Mouse (Mus musculus): Measurements from ENCODE around the gene Acad10. TPM values are rescaled to one million over a fixed set of nuclear protein-coding genes. Genes with fewer than 3 reads are reported as not detected.
"Not testable (repeated sequence)": the region's sequence is repeated elsewhere in the genome, so short reads cannot be mapped to it uniquely, and the experiment has no call there.

Acad10 gene
- total RNA-seq, 2 experiments from 2014 or later = 5.6 to 6.1 TPM

GRCm38 (mm10) chr5:121657656-121658055, 2.7 kb downstream of the Acad10 start:
- DNase-seq = not testable (repeated sequence)

- not testable (repeated sequence) for DNase-seq
Measured at GRCm38 (mm10) chr5:121656866-121657265, 3.4 kb downstream of the Acad10 start.

GRCm38 (mm10) chr5:121654526-121654925, 5.8 kb downstream of the Acad10 start:
- DNase-seq = no peak

- DNase-seq = no peak
Measured at GRCm38 (mm10) chr5:121649134-121649533, 11.2 kb downstream of the Acad10 start.

GRCm38 (mm10) chr5:121639601-121640000, 20.7 kb downstream of the Acad10 start:
- no peak for DNase-seq

GRCm38 (mm10) chr5:121637296-121637695, 23.0 kb downstream of the Acad10 start:
- no peak for DNase-seq

GRCm38 (mm10) chr5:121634668-121635067, 25.6 kb downstream of the Acad10 start:
- no peak for DNase-seq

GRCm38 (mm10) chr5:121632804-121633203, 27.5 kb downstream of the Acad10 start:
- no peak for DNase-seq

- DNase-seq = not testable (repeated sequence)
Measured at GRCm38 (mm10) chr5:121631106-121631647, 29.1 kb downstream of the Acad10 start.

GRCm38 (mm10) chr5:121627871-121628270, 32.4 kb downstream of the Acad10 start:
- DNase-seq = peak; percentile 86

GRCm38 (mm10) chr5:121623241-121623640, 37.1 kb downstream of the Acad10 start:
- no peak for DNase-seq

- DNase-seq = no peak
Measured at GRCm38 (mm10) chr5:121621102-121621501, 39.2 kb downstream of the Acad10 start.

GRCm38 (mm10) chr5:121618592-121619513, 41.5 kb downstream of the Acad10 start, which contains the start of gene Acad12:
Gene Acad12 (minus strand): TSS chr5:121618938.
- peak; percentile 89 for DNase-seq

GRCm38 (mm10) chr5:121614921-121615320, 45.4 kb downstream of the Acad10 start:
- DNase-seq = not testable (repeated sequence)

- no peak for DNase-seq
Measured at GRCm38 (mm10) chr5:121612036-121612435, 48.3 kb downstream of the Acad10 start.

GRCm38 (mm10) chr5:121609556-121610135, 50.7 kb downstream of the Acad10 start:
- DNase-seq = not testable (repeated sequence)

- peak; percentile 89 for DNase-seq
Measured at GRCm38 (mm10) chr5:121606151-121606550, 54.2 kb downstream of the Acad10 start.

GRCm38 (mm10) chr5:121603815-121604214, 56.5 kb downstream of the Acad10 start:
- DNase-seq = not testable (repeated sequence)

GRCm38 (mm10) chr5:121601547-121602299, 58.6 kb downstream of the Acad10 start:
- peak; percentile 93 for DNase-seq

- no peak for DNase-seq
Measured at GRCm38 (mm10) chr5:121598871-121599610, 61.3 kb downstream of the Acad10 start.

- no peak for DNase-seq
Measured at GRCm38 (mm10) chr5:121597991-121598537, 62.2 kb downstream of the Acad10 start.
